Mouse (Mus musculus) hindbrain, embryonic 15.5 days (tissue): ENCODE data around the gene Rap1b. TPM values are rescaled to one million over a fixed set of nuclear protein-coding genes. Genes with fewer than 3 reads are reported as not detected.

ENCODE experiments used
- polyA plus RNA-seq: library from polyadenylated mRNA; unstranded; fragments of >200 nt; fragmentation: Nextera tagmentation; extraction: Ambion mirVana; gene quantifications from 2 replicates; pipeline ENCODE4 v1.2.1, GENCODE M21; 2015

The Rap1b gene
- polyA plus RNA-seq, 1 experiment from 2014 or later, result 158 TPM

Other genes starting within 250 kb of the Rap1b start
- gene Cpm, start 216.5 kb downstream of the Rap1b start, polyA plus RNA-seq, result 2.8 and 3.3 TPM in 2 replicates
- gene Mdm2, start 135.3 kb downstream of the Rap1b start, polyA plus RNA-seq, result 47.1 and 52.5 TPM in 2 replicates
- gene Slc35e3, start 99.7 kb downstream of the Rap1b start, polyA plus RNA-seq, result 29.4 and 32.4 TPM in 2 replicates
- 31.4 and 33.4 TPM in 2 replicates for gene Nup107, start 53.3 kb downstream of the Rap1b start, polyA plus RNA-seq